Mouse (Mus musculus) CH12.LX (cell line): ENCODE data around the gene P2rx1. TPM values are rescaled to one million over a fixed set of nuclear protein-coding genes. Genes with fewer than 3 reads are reported as not detected.
A peak's percentile ranks its signal among the peaks of the same experiment; 100 is the strongest.

ENCODE experiments used
- DNase-seq: peaks from one replicate; pipeline ENCODE4 v3.0.0-alpha.2; 2013; ENCODE audit errors: extremely low read depth
- H3K27ac ChIP-seq: 2 replicates; pipeline ENCODE4 v1.5.1; 2012; ENCODE audit warnings: low read depth, mild to moderate bottlenecking, control low read depth, moderate library complexity; ENCODE audit not compliant: insufficient read depth
- H3K27me3 ChIP-seq: replicated peaks from 2 replicates; pipeline ENCODE3; 2012; ENCODE audit warnings: inconsistent platforms
- H3K36me3 ChIP-seq, 2 experiments: replicated peaks in 1 of 2; 2 replicates each; pipeline versions ENCODE3 to v1.6.1; 2012; ENCODE audit warnings: inconsistent platforms in 1 of 2, low read length in 1 of 2, mild to moderate bottlenecking in 1 of 2, mixed read lengths in 1 of 2, moderate library complexity in 1 of 2; ENCODE audit not compliant: control insufficient read depth in 1 of 2, insufficient read depth in 1 of 2
- H3K4me1 ChIP-seq, 2 experiments: 2 replicates each; pipeline ENCODE4 v1.6.1; 2012; ENCODE audit warnings: inconsistent platforms in 1 of 2, moderate library complexity in 1 of 2; ENCODE audit not compliant: insufficient read depth in 2 of 2, control insufficient read depth in 1 of 2
- H3K4me2 ChIP-seq: 2 replicates; pipeline ENCODE4 v1.6.1; 2012; ENCODE audit warnings: low read depth, mild to moderate bottlenecking, control low read depth; ENCODE audit not compliant: poor library complexity, insufficient read depth, severe bottlenecking
- H3K4me3 ChIP-seq, 3 experiments: fragments of 150-350 bp in 1 of 3; sonication (generic) in 1 of 3; replicated peaks in 1 of 3; 2 replicates each; pipeline versions ENCODE3 to v1.5.1; 2011 to 2012; ENCODE audit warnings: low read depth in 2 of 3, low read length in 2 of 3, mild to moderate bottlenecking in 2 of 3, moderate library complexity in 2 of 3, control low read depth in 1 of 3, improper control_type of control experiment in 1 of 3, inconsistent platforms in 1 of 3, mixed read lengths in 1 of 3; ENCODE audit not compliant: poor library complexity in 1 of 3
- H3K79me2 ChIP-seq: replicated peaks from 2 replicates; pipeline ENCODE4 v1.6.1; 2012; ENCODE audit warnings: mild to moderate bottlenecking, moderate library complexity; ENCODE audit not compliant: control insufficient read depth, poor library complexity, insufficient read depth, severe bottlenecking; ENCODE audit errors: extremely low read depth
- H3K9ac ChIP-seq: 2 replicates; pipeline ENCODE4 v1.6.1; 2012; ENCODE audit warnings: low read depth, mild to moderate bottlenecking, control low read depth, moderate library complexity; ENCODE audit not compliant: insufficient read depth
- H3K9me3 ChIP-seq: replicated peaks from 2 replicates; pipeline ENCODE3; 2012; ENCODE audit warnings: low read length, inconsistent platforms, mixed read lengths
- BHLHE40 ChIP-seq: IDR thresholded peaks from 2 replicates; pipeline ENCODE4 v1.6.1; 2011; ENCODE audit warnings: mild to moderate bottlenecking, low read depth, low read length, improper control_type of control experiment
- CHD2 ChIP-seq: IDR thresholded peaks from 2 replicates; pipeline ENCODE4 v1.6.1; 2011; ENCODE audit warnings: low read length, improper control_type of control experiment
- CTCF ChIP-seq, 2 experiments: IDR thresholded peaks in 1 of 2; conservative IDR thresholded peaks in 1 of 2; 2 replicates each; pipeline ENCODE4 v1.5.1; 2011 to 2012; ENCODE audit warnings: low read depth in 2 of 2, low read length in 2 of 2, improper control_type of control experiment in 1 of 2, inconsistent platforms in 1 of 2, mild to moderate bottlenecking in 1 of 2, moderate library complexity in 1 of 2
- ELF1 ChIP-seq: IDR thresholded peaks from 2 replicates; pipeline ENCODE4 v1.6.1; 2014; ENCODE audit warnings: low read depth, mild to moderate bottlenecking, inconsistent platforms, low read length, improper control_type of control experiment
- EP300 ChIP-seq: IDR thresholded peaks from 2 replicates; pipeline ENCODE4 v1.6.1; 2011; ENCODE audit warnings: low read length, improper control_type of control experiment
- GABPA ChIP-seq: IDR thresholded peaks from 2 replicates; pipeline ENCODE4 v1.6.1; 2012; ENCODE audit warnings: low read depth, low read length, improper control_type of control experiment, inconsistent platforms; ENCODE audit not compliant: insufficient replicate concordance
- HCFC1 ChIP-seq: IDR thresholded peaks from 2 replicates; pipeline ENCODE4 v1.6.1; 2012; ENCODE audit warnings: low read depth, mild to moderate bottlenecking, inconsistent platforms, low read length, improper control_type of control experiment
- IRF4 ChIP-seq: IDR thresholded peaks from 2 replicates; pipeline ENCODE4 v1.6.1; 2014; ENCODE audit warnings: low read depth, mild to moderate bottlenecking, inconsistent platforms, low read length, improper control_type of control experiment
- JUN ChIP-seq: IDR thresholded peaks from 2 replicates; pipeline ENCODE4 v1.6.1; 2011; ENCODE audit warnings: low read depth, mild to moderate bottlenecking, low read length, improper control_type of control experiment, moderate library complexity; ENCODE audit not compliant: insufficient read depth
- JUND ChIP-seq: conservative IDR thresholded peaks from 2 replicates; pipeline ENCODE4 v1.6.1; 2011; ENCODE audit warnings: low read depth, low read length, improper control_type of control experiment
- KAT2A ChIP-seq: IDR thresholded peaks from 2 replicates; pipeline ENCODE4 v1.6.1; 2012; ENCODE audit warnings: low read length, improper control_type of control experiment, inconsistent platforms; ENCODE audit not compliant: insufficient replicate concordance
- MAFK ChIP-seq: IDR thresholded peaks from 2 replicates; pipeline ENCODE4 v1.6.1; 2011; ENCODE audit warnings: low read length, improper control_type of control experiment; ENCODE audit not compliant: insufficient replicate concordance
- MAX ChIP-seq: IDR thresholded peaks from 2 replicates; pipeline ENCODE4 v1.6.1; 2011; ENCODE audit warnings: low read length, improper control_type of control experiment
- MAZ ChIP-seq: IDR thresholded peaks from 2 replicates; pipeline ENCODE4 v1.6.1; 2012; ENCODE audit warnings: low read depth, mild to moderate bottlenecking, inconsistent platforms, low read length, improper control_type of control experiment, moderate library complexity
- MEF2A ChIP-seq: IDR thresholded peaks from 2 replicates; pipeline ENCODE4 v1.6.1; 2014; ENCODE audit warnings: low read depth, mild to moderate bottlenecking, inconsistent platforms, low read length, improper control_type of control experiment, borderline replicate concordance
- MXI1 ChIP-seq: IDR thresholded peaks from 2 replicates; pipeline ENCODE4 v1.6.1; 2011; ENCODE audit warnings: mild to moderate bottlenecking, low read depth, low read length, improper control_type of control experiment
- MYC ChIP-seq: IDR thresholded peaks from 2 replicates; pipeline ENCODE4 v1.6.1; 2011; ENCODE audit warnings: low read depth, mild to moderate bottlenecking, improper control_type of control experiment, low read length
- NELFE ChIP-seq: IDR thresholded peaks from 2 replicates; pipeline ENCODE4 v1.6.1; 2011; ENCODE audit warnings: low read depth, low read length, improper control_type of control experiment
- NRF1 ChIP-seq: IDR thresholded peaks from 2 replicates; pipeline ENCODE4 v1.6.1; 2014; ENCODE audit warnings: low read depth, mild to moderate bottlenecking, inconsistent platforms, low read length, improper control_type of control experiment, moderate library complexity
- PAX5 ChIP-seq: IDR thresholded peaks from 2 replicates; pipeline ENCODE4 v1.6.1; 2012; ENCODE audit warnings: low read length, inconsistent platforms, mixed read lengths
- POLR2A ChIP-seq: IDR thresholded peaks from 2 replicates; pipeline ENCODE4 v1.6.1; 2011; ENCODE audit warnings: low read depth, mild to moderate bottlenecking, improper control_type of control experiment, low read length
- POLR2AphosphoS2 ChIP-seq: IDR thresholded peaks from 2 replicates; pipeline ENCODE4 v1.6.1; 2011; ENCODE audit warnings: low read depth, low read length, improper control_type of control experiment
- SMC3 ChIP-seq: IDR thresholded peaks from 2 replicates; pipeline ENCODE4 v1.6.1; 2011; ENCODE audit warnings: low read depth, low read length, improper control_type of control experiment
- TBP ChIP-seq: conservative IDR thresholded peaks from 2 replicates; pipeline ENCODE4 v1.6.1; 2011; ENCODE audit warnings: low read depth, low read length, improper control_type of control experiment
- UBTF ChIP-seq: IDR thresholded peaks from 2 replicates; pipeline ENCODE4 v1.6.1; 2012; ENCODE audit warnings: low read depth, mild to moderate bottlenecking, inconsistent platforms, low read length, improper control_type of control experiment, moderate library complexity
- USF1 ChIP-seq: IDR thresholded peaks from 2 replicates; pipeline ENCODE4 v1.6.1; 2014; ENCODE audit warnings: low read depth, mild to moderate bottlenecking, inconsistent platforms, low read length, improper control_type of control experiment
- USF2 ChIP-seq: conservative IDR thresholded peaks from 2 replicates; pipeline ENCODE4 v1.6.1; 2011; ENCODE audit warnings: low read depth, low read length, improper control_type of control experiment
- ZC3H11A ChIP-seq: IDR thresholded peaks from 2 replicates; pipeline ENCODE4 v1.6.1; 2012; ENCODE audit warnings: low read depth, mild to moderate bottlenecking, inconsistent platforms, low read length, improper control_type of control experiment
- ZKSCAN1 ChIP-seq: IDR thresholded peaks from 2 replicates; pipeline ENCODE4 v1.6.1; 2012; ENCODE audit warnings: low read depth, inconsistent platforms, low read length, improper control_type of control experiment, borderline replicate concordance
- ZMIZ1 ChIP-seq: IDR thresholded peaks from 2 replicates; pipeline ENCODE4 v1.6.1; 2012; ENCODE audit warnings: low read depth, mild to moderate bottlenecking, inconsistent platforms, low read length, improper control_type of control experiment
- ZNF384 ChIP-seq: IDR thresholded peaks from 2 replicates; pipeline ENCODE4 v1.6.1; 2012; ENCODE audit warnings: low read depth, low read length, improper control_type of control experiment, inconsistent platforms
- dilution Hi-C: fragments of 300-500 bp; cut with MboI; formaldehyde crosslinking; loops from 2 replicates; pipeline ENCODE4 v1.14.3; 2020; ENCODE audit warnings: low sequenced_read_pairs; ENCODE audit not compliant: extremely low pct_unique_long_range_greater_than_20kb, extremely low pct_ligation_motif_present
- in situ Hi-C: fragments of 300-500 bp; cut with MboI; formaldehyde crosslinking; loops from 3 replicates; pipeline ENCODE4 v1.14.3; 2019; ENCODE audit warnings: low sequenced_read_pairs, low pct_ligation_motif_present, low pct_unique_long_range_greater_than_20kb, mixed read lengths
- polyA plus RNA-seq: library from polyadenylated mRNA; unstranded; fragments of >175 nt; gene quantifications from 2 replicates; pipeline ENCODE4 v1.2.1, GENCODE M21; 2012; ENCODE audit warnings: low read depth; ENCODE audit not compliant: insufficient read length
- total RNA-seq, 2 experiments: library from RNA; depleted of rRNA; stranded (reverse); fragments of 300-350 nt in 1 of 2; fragments of >200 nt in 1 of 2; gene quantifications; 2 replicates each; pipeline ENCODE4 v1.2.3; 2012 to 2014

The P2rx1 gene
- total and polyA plus RNA-seq, 3 experiments: 15.9 to 23.3 (median 21.5) TPM

- in situ Hi-C loops (no loop called here), dilution Hi-C loops (no loop called here)
- TF ChIP-seq USF1: no peak
- TF ChIP-seq MXI1: no peak
- TF ChIP-seq MAX: no peak
- TF ChIP-seq ELF1: no peak
- TF ChIP-seq TBP: no peak
- no peak for TF ChIP-seq KAT2A
- Histone ChIP-seq H3K79me2 (no peaks in the 10 kb centered on the region), H3K9ac (no peak overlapping the region), H3K27me3 (no peaks in the 10 kb centered on the region), H3K27ac (peak overlapping the region; percentile 2; the same call in 1 of the 2 replicates), H3K36me3 (peaks cover 16 to 40% of the 10 kb centered on the region in 2 experiments), H3K4me2 (no peak overlapping the region), H3K9me3 (no peaks in the 10 kb centered on the region), H3K4me1 (peaks cover 30 to 51% of the 10 kb centered on the region in 2 experiments), H3K4me3 (no peak overlapping the region)
- no peak for DNase-seq
These were observed 1.2 kb upstream of the P2rx1 start for GRCm38 (mm10) chr11:72997529-72998326.

DNA sequence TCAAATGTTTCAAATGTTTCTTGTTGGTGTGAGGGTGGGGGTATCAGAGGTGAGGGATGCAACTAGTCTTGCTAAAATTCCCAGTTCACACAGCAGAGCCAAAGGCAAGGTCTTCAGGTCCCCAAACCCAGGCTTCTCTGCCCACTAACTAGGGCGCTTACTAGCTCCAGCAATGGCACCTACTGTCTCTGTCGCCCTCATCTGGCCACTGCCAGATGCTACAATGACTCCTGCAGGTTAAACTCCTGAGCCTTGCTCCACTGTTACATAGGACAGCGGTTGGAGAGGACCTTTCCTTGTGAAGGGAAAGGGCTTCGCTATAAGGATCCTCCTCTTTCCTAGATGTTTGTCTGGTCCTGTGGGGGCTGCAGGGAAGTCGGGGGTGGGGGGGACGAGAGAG is 2.1 kb downstream of the P2rx1 start:
- DNase-seq: peak; percentile 89
- dilution Hi-C loops (no loop called here), in situ Hi-C loops (loop anchor here (10.0 to 25.0 kb wide), 2 partner anchors 426 to 564 kb away; partner anchors contain the start of genes Ggt6 and Mybbp1a)
- Histone ChIP-seq H3K9me3 (peaks cover 3% of the 10 kb centered on the region), H3K27ac (no peak overlapping the region), H3K36me3 (peaks cover 0 to 31% of the 10 kb centered on the region in 2 experiments), H3K4me3 (peak overlapping the region in 1 of 3 experiments; percentile 51), H3K9ac (peak overlapping the region; percentile 3; the same call in 1 of the 2 replicates), H3K4me2 (peak overlapping the region; percentile 45; the same call in 1 of the 2 replicates), H3K27me3 (no peaks in the 10 kb centered on the region), H3K4me1 (peaks cover 30 to 68% of the 10 kb centered on the region in 2 experiments), H3K79me2 (no peaks in the 10 kb centered on the region)
- TF ChIP-seq ZNF384 (no peak), TBP (no peak), UBTF (0 out of 2 replicates have a peak, but pooled peaks have one; percentile 43), USF2 (no peak), MAFK (no peak), KAT2A (no peak), POLR2A (0 out of 2 replicates have a peak, but pooled peaks have one; percentile 25), ZKSCAN1 (no peak), MEF2A (peak; percentile 37; the same call in 1 of the 2 replicates), EP300 (no peak), BHLHE40 (no peak), POLR2AphosphoS2 (no peak), GABPA (no peak), JUND (peak; percentile 51; the same call in 1 of the 2 replicates), CHD2 (no peak), CTCF (conservative IDR thresholded peaks at IDR 0.05 in 1 of 2, IDR thresholded peaks at IDR 0.05 in 1 of 2; ENCODE audit: low read depth in 2 of 2, low read length in 2 of 2) (peak; percentile 97 to 99), MAZ (no peak; the same call in 1 of the 2 replicates), MXI1 (no peak), USF1 (no peak), MYC (0 out of 2 replicates have a peak, but pooled peaks have one; percentile 36), NRF1 (peak; percentile 43; the same call in 1 of the 2 replicates), IRF4 (peak; percentile 59), NELFE (peak; percentile 20; the same call in 1 of the 2 replicates), PAX5 (no peak), JUN (no peak), HCFC1 (no peak), ZMIZ1 (no peak), ZC3H11A (peak; percentile 98), SMC3 (peak; percentile 99)
